Mouse (Mus musculus) heart, embryonic 13.5 days (tissue): Measurements from ENCODE around the gene Lin7b. TPM values are rescaled to one million over a fixed set of nuclear protein-coding genes. Genes with fewer than 3 reads are reported as not detected.

ENCODE experiments used
- ATAC-seq: fragments of 200-750 bp; cut with Nextera tagmentation; 2 replicates; pipeline ENCODE4 v1.8.0; 2017; ENCODE audit warnings: moderate TSS enrichment; ENCODE audit not compliant: insufficient number of reproducible peaks, low FRiP score, low TSS enrichment; ENCODE audit errors: extremely low read depth
- H3K27ac ChIP-seq: fragments of 300-500 bp; sonication (generic); replicated peaks from 2 replicates; pipeline ENCODE4 v1.5.1; 2015; ENCODE audit warnings: moderate library complexity, mild to moderate bottlenecking, inconsistent platforms
- H3K27me3 ChIP-seq: fragments of 300-500 bp; sonication (generic); replicated peaks from 2 replicates; pipeline ENCODE4 v1.6.1; 2015; ENCODE audit warnings: mild to moderate bottlenecking, inconsistent platforms
- H3K36me3 ChIP-seq: fragments of 300-500 bp; sonication (generic); 2 replicates; pipeline ENCODE4 v1.6.1; 2015; ENCODE audit warnings: mild to moderate bottlenecking, inconsistent platforms
- H3K4me1 ChIP-seq: fragments of 300-500 bp; sonication (generic); 2 replicates; pipeline ENCODE4 v1.6.1; 2015; ENCODE audit warnings: inconsistent platforms
- H3K4me2 ChIP-seq: fragments of 300-500 bp; sonication (generic); 2 replicates; pipeline ENCODE4 v1.6.1; 2015; ENCODE audit warnings: inconsistent platforms, mild to moderate bottlenecking, moderate library complexity
- H3K4me3 ChIP-seq: fragments of 300-500 bp; sonication (generic); 2 replicates; pipeline ENCODE4 v1.5.1; 2015; ENCODE audit warnings: moderate library complexity, mild to moderate bottlenecking, inconsistent platforms
- H3K9ac ChIP-seq: fragments of 300-500 bp; sonication (generic); 2 replicates; pipeline ENCODE4 v1.6.1; 2015; ENCODE audit warnings: inconsistent platforms, mild to moderate bottlenecking, moderate library complexity
- H3K9me3 ChIP-seq: fragments of 300-500 bp; sonication (generic); 2 replicates; pipeline ENCODE4 v1.6.1; 2016; ENCODE audit warnings: inconsistent platforms
- WGBS: fragments of 180-500 bp; shearing (Covaris S2); methylation state at CpG from one replicate; pipeline ENCODE4 v1.1.7; 2015; ENCODE audit warnings: mixed read lengths; 5-methylcytosine and 5-hydroxymethylcytosine counted together
- polyA plus RNA-seq: library from polyadenylated mRNA; unstranded; fragments of >200 nt; fragmentation: Nextera tagmentation; extraction: Ambion mirVana; gene quantifications from 2 replicates; pipeline ENCODE4 v1.2.1, GENCODE M21; 2015

Gene Lin7b
- polyA plus RNA-seq, 1 experiment from 2014 or later: 1.0 TPM

DNA sequence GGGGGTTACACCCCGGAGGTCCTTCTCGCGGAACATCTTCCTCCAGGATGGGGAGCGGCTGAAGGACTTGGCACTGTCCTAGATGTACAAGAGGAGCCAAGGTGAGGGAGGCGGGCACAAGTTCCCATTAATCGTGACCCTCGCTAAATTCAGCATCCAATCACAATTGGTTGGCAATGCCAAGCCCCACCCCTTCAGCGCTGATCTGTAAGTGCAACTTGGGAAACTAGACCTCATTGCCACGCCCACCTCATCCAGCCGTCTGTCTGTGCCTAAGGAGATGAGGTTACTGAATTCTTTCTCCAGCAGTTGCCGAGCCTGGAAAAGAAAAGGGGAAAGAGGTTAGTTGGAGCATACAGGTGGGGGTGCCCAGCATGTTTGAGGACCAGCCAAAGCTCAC is 29.7 kb downstream of the Lin7b start:
- ATAC-seq: no peak
- peaks cover 52% of the 10 kb centered on the region for H3K4me1 ChIP-seq

DNA sequence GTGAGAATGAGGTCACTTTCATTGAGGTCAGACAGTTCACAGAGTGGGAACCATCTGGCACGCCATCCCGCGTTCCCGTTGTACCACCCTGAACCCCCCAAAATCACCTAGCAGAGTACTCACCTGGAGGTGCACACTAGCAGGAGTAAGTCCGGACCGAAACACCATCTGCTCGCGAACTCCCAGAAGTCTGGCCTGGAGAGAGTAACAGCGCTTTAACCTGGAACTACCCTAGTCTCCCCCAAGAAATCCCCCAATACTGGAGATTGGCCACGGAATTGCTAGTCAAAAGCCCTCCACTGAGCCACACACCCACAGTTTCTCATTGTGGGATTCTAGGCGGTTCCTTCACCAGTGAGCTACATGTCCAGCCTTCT is 30.3 kb downstream of the Lin7b start:
- peak overlapping the region; percentile 60 for H3K4me3 ChIP-seq
- 0 out of 2 replicates have a peak overlapping the region, but pooled peaks have one; percentile 20 for H3K27ac ChIP-seq
- peaks cover 58% of the 10 kb centered on the region for H3K4me1 ChIP-seq

More for the DNA sequence above, 29.7 kb downstream of the Lin7b start:
- Histone ChIP-seq H3K4me3 (peak overlapping the region; percentile 60), H3K9me3 (no peaks in the 10 kb centered on the region), H3K4me2 (peak overlapping the region; percentile 79), H3K27me3 (peaks cover 20% of the 10 kb centered on the region), H3K36me3 (no peaks in the 10 kb centered on the region), H3K27ac (peak overlapping the region; percentile 56), H3K9ac (peak overlapping the region; percentile 82)
- WGBS: 2% methylated on average over 11 of the region's 11 CpGs

GRCm38 (mm10) chr7:45339410-45340065 is 30.8 kb downstream of the Lin7b start:
- H3K27me3 ChIP-seq: peaks cover 20% of the 10 kb centered on the region
- H3K9me3 ChIP-seq: no peaks in the 10 kb centered on the region
- peak overlapping the region; percentile 60 for H3K4me3 ChIP-seq
- H3K4me2 ChIP-seq: peak overlapping the region; percentile 79
- WGBS: under 1% methylated on average over 39 of the region's 39 CpGs
- H3K27ac ChIP-seq: peak overlapping the region; percentile 61; the same call in 1 of the 2 replicates
- peak overlapping the region; percentile 82 for H3K9ac ChIP-seq
- no peaks in the 10 kb centered on the region for H3K36me3 ChIP-seq
- ATAC-seq: peak; percentile 62
- H3K4me1 ChIP-seq: peaks cover 64% of the 10 kb centered on the region

More for the DNA sequence above, 30.3 kb downstream of the Lin7b start:
- Histone ChIP-seq H3K9me3 (no peaks in the 10 kb centered on the region), H3K27me3 (peaks cover 20% of the 10 kb centered on the region), H3K4me2 (peak overlapping the region; percentile 79), H3K36me3 (no peaks in the 10 kb centered on the region), H3K9ac (peak overlapping the region; percentile 82)
- WGBS: 2% methylated on average over 11 of the region's 11 CpGs
- ATAC-seq: no peak

DNA sequence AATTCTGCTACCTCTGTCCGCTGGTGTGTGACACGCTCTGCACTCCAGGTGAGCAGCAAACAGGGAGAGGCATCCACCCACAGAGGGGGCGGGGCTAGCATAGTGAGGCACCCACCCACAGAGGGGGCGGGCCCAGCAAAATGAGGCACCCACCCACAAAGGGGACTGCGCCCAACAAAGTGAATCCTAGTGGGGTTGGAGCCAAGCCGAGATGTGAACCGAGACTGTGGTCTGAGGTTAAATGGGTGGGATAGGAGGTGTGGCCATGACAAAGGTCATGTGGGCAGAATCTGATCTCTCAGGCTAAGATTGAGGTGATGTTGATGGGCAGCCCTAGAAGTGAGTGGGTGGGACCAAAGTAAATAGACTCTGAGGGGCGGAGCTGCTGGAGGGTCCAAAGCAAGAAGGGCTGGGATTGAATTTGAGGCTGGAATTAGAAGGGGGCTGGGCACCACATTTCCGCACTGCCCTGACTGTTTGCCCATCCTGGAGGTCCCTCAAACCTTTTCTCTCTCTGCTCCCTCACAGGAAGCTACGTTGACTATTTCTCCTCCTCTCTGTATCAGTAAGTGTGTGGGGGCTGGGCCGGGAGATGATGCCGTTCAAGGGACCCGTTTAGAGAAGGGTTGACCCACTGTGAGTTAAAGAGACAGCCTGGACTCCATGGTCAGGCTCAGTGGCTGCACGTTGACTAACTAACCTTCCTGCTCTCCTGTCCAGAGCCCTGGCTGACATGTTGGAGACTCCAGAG is 32.0 kb downstream of the Lin7b start:
- peak overlapping the region; percentile 60 for H3K4me3 ChIP-seq
- no peaks in the 10 kb centered on the region for H3K36me3 ChIP-seq
- peak overlapping the region; percentile 79 for H3K4me2 ChIP-seq
- no peak for ATAC-seq
- peaks cover 19% of the 10 kb centered on the region for H3K27me3 ChIP-seq
- WGBS: 7% methylated on average over 14 of the region's 14 CpGs
- peaks cover 71% of the 10 kb centered on the region for H3K4me1 ChIP-seq
- peak overlapping the region; percentile 82 for H3K9ac ChIP-seq
- no peaks in the 10 kb centered on the region for H3K9me3 ChIP-seq
- no peak overlapping the region for H3K27ac ChIP-seq

GRCm38 (mm10) chr7:45337469-45337868 is 32.9 kb downstream of the Lin7b start:
- H3K9me3 ChIP-seq: no peaks in the 10 kb centered on the region
- H3K4me2 ChIP-seq: peak overlapping the region; percentile 79
- peaks cover 15% of the 10 kb centered on the region for H3K27me3 ChIP-seq
- H3K4me1 ChIP-seq: peaks cover 78% of the 10 kb centered on the region
- ATAC-seq: no peak
- H3K36me3 ChIP-seq: no peaks in the 10 kb centered on the region
- 13% methylated on average over 4 of the region's 4 CpGs for WGBS
- peak overlapping the region; percentile 60 for H3K4me3 ChIP-seq
- H3K27ac ChIP-seq: no peak overlapping the region
- peak overlapping the region; percentile 58 for H3K9ac ChIP-seq

DNA sequence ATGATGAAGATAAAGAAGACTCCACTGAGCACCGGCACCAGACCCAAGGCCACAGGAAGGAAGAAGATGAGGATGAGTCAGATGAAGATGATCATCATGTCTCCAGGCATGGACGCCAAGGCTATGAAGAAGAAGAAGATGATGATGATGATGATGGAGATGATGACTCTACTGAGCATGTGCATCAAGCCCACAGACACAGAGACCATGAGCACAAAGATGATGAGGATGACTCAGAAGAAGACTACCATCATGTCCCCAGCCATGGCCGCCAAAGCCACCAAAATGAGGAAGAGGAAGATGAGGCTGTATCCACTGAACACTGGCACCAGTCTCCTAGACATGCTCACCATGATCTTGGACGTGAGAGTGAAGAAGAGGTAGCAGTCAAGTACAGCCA is 34.1 kb downstream of the Lin7b start:
- Histone ChIP-seq H3K27ac (no peak overlapping the region), H3K36me3 (peaks cover 3% of the 10 kb centered on the region; the same call in 1 of the 2 replicates), H3K4me1 (peaks cover 87% of the 10 kb centered on the region), H3K27me3 (peaks cover 12% of the 10 kb centered on the region), H3K4me2 (no peak overlapping the region), H3K9me3 (no peaks in the 10 kb centered on the region), H3K9ac (no peak overlapping the region), H3K4me3 (no peak overlapping the region)
- ATAC-seq: no peak
- 82% methylated on average over 4 of the region's 4 CpGs for WGBS

DNA sequence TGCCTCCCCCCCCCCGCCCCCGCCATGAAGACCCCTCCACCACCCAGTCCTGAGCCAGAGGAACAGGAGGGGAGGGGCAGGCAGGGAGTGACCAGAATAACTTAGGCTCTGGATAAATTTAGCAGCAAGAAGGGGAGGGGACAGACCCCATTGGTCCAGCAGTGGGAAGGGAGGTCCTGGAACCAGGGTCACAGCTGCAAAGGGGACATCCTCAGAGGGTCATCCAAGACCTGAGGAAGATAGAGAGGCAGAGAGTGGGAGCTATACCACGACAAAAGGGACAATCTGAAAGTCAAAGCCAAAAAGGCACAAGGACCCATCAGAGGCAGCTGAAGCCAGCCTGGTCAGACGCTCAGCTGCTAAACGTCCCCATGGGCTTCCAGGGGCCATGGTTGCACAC is 35.3 kb downstream of the Lin7b start, which contains the start of gene Hrc:
Gene Hrc (plus strand): TSS at position 235 of the 400 bp plus-strand sequence.
- H3K4me3 ChIP-seq: peak within 1 kb of the TSS; percentile 64
- H3K4me2 ChIP-seq: peak within 1 kb of the TSS; percentile 85
- peaks cover 12% of the 10 kb centered on the region for H3K27me3 ChIP-seq
- peaks cover 82% of the 10 kb centered on the region for H3K4me1 ChIP-seq
- H3K9ac ChIP-seq: peak within 1 kb of the TSS; percentile 82
- peak within 1 kb of the TSS; percentile 97 for H3K27ac ChIP-seq
- 0 out of 2 replicates have a peak, but pooled peaks have one; percentile 6 for ATAC-seq
- H3K36me3 ChIP-seq: peaks cover 3% of the 10 kb centered on the region; the same call in 1 of the 2 replicates
- 18% methylated on average over 5 of the region's 5 CpGs for WGBS
- H3K9me3 ChIP-seq: no peaks in the 10 kb centered on the region

DNA sequence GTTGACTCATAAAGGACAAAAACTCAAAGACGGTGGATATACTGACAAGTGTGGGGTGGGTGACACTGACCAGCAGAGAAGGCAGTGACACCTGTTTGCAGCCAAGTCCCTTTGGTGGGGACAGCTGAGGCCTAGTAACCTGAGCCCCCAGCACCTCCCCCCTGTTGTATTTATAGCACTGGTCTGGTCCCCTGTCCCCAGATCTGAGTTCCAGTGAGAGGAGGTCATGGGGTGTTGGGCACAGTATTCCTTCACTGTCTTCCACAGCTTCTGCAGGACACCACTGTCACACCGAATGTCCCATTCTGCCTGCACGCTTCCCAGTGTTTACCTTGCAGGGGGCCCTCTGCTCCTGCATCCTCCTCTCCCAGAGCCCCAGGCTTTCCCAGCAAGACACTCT is 35.8 kb downstream of the Lin7b start:
- Histone ChIP-seq H3K4me1 (peaks cover 78% of the 10 kb centered on the region), H3K27ac (peak overlapping the region; percentile 97), H3K9me3 (no peaks in the 10 kb centered on the region), H3K36me3 (peaks cover 3% of the 10 kb centered on the region; the same call in 1 of the 2 replicates), H3K9ac (peak overlapping the region; percentile 82), H3K4me3 (peak overlapping the region; percentile 64), H3K27me3 (peaks cover 12% of the 10 kb centered on the region), H3K4me2 (peak overlapping the region; percentile 85)
- no peak; the same call in 1 of the 2 replicates for ATAC-seq
- WGBS: 16% methylated on average over 3 of the region's 3 CpGs

DNA sequence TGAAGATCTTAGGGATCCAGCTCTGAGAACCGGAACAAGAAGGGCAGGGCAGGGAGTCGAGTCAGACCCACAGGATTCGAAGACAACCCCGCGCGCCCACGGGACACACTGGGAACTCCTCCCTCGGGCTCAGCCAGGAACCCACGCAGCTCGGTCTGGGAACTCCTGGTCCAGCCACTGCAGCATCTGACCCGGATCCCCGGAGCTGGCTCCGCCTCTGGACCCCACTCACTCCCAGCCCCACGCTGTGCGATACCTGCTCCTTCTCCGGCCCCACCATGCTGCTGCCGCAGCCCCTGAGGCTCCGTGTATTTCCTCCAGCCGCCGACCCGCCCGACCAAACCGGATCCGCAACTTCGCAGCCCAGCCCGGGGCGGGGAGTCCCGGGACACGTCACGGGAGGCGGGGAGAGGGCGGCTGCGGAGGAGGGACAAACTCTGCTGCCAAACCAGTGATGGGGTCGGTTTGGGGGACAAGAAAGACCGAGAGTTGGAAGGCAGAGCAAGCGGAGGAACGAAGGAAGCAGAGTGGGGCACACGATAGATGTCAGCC is 36.9 kb downstream of the Lin7b start, which contains the start of gene Trpm4:
Gene Trpm4 (minus strand): TSS at position 350 of the 552 bp plus-strand sequence.
- WGBS: under 1% methylated on average over 38 of the region's 38 CpGs
- Histone ChIP-seq H3K9me3 (no peaks in the 10 kb centered on the region), H3K4me3 (peak within 1 kb of the TSS; percentile 64), H3K27ac (peak within 1 kb of the TSS; percentile 97), H3K4me1 (peaks cover 76% of the 10 kb centered on the region), H3K9ac (peak within 1 kb of the TSS; percentile 82), H3K36me3 (peaks cover 3% of the 10 kb centered on the region; the same call in 1 of the 2 replicates), H3K27me3 (peaks cover 11% of the 10 kb centered on the region), H3K4me2 (peak within 1 kb of the TSS; percentile 85)
- ATAC-seq: 0 out of 2 replicates have a peak, but pooled peaks have one; percentile 22

- Histone ChIP-seq H3K36me3 (peaks cover 3% of the 10 kb centered on the region; the same call in 1 of the 2 replicates), H3K9ac (peak overlapping the region; percentile 82), H3K4me3 (peak overlapping the region; percentile 64), H3K4me1 (peaks cover 71% of the 10 kb centered on the region), H3K4me2 (peak overlapping the region; percentile 85), H3K9me3 (no peaks in the 10 kb centered on the region), H3K27ac (peak overlapping the region; percentile 97), H3K27me3 (peaks cover 5% of the 10 kb centered on the region; the same call in 1 of the 2 replicates)
- 3% methylated on average over 22 of the region's 22 CpGs for WGBS
- ATAC-seq: peak; percentile 38
These were observed 37.5 kb downstream of the Lin7b start for GRCm38 (mm10) chr7:45332685-45333425.
